Mouse (Mus musculus) T-helper 2 cell (primary cell): ENCODE measurements around the gene Serp1.

Source experiments
- in situ Hi-C: fragments of 300-600 bp; cut with MboI, MseI; formaldehyde crosslinking; loops from one replicate; pipeline ENCODE4 v1.15.1; 2025; ENCODE audit warnings: high pct_unique_total_duplicates

Gene Serp1

GRCm38 (mm10) chr3:58525652-58526407 is at the start of gene Serp1, which contains the start of gene Eif2a:
Gene Serp1 (minus strand): TSS chr3:58525892.
Gene Eif2a (plus strand): TSS chr3:58525821.
- in situ Hi-C loops = loop anchor here (10.0 kb wide), 1 partner anchor 111 kb away; the partner anchor contains the start of gene Tsc22d2

GRCm38 (mm10) chr3:58570821-58571220 is 45.1 kb upstream of the Serp1 start:
- in situ Hi-C loops = loop anchor here (5.0 kb wide), 1 partner anchor 34 kb away; no protein-coding TSS in a partner anchor

- in situ Hi-C loops = no loop called here
Observed at GRCm38 (mm10) chr3:58561437-58561836, 35.7 kb upstream of the Serp1 start.

GRCm38 (mm10) chr3:58559887-58560286 is 34.2 kb upstream of the Serp1 start:
- in situ Hi-C loops = no loop called here

GRCm38 (mm10) chr3:58556649-58557048 is 31.0 kb upstream of the Serp1 start:
- in situ Hi-C loops = no loop called here

- in situ Hi-C loops = no loop called here
Observed at GRCm38 (mm10) chr3:58552001-58552811, 26.5 kb upstream of the Serp1 start.

GRCm38 (mm10) chr3:58536573-58536972 is 10.9 kb upstream of the Serp1 start:
- in situ Hi-C loops = loop anchor here (5.0 kb wide), 1 partner anchor 36 kb away; no protein-coding TSS in a partner anchor

- in situ Hi-C loops = loop anchor here (10.0 kb wide), 1 partner anchor 112 kb away; the partner anchor contains the start of gene Tsc22d2
Observed at GRCm38 (mm10) chr3:58526408-58526737, 681 bp upstream of the Serp1 start.

- in situ Hi-C loops = loop anchor here (10.0 kb wide), 1 partner anchor 110 kb away; the partner anchor contains the start of gene Tsc22d2
Observed at GRCm38 (mm10) chr3:58525166-58525565, 526 bp downstream of the Serp1 start.

GRCm38 (mm10) chr3:58524246-58524645 is 1.4 kb downstream of the Serp1 start:
- in situ Hi-C loops = loop anchor here (10.0 kb wide), 1 partner anchor 109 kb away; the partner anchor contains the start of gene Tsc22d2

GRCm38 (mm10) chr3:58523386-58523785 is 2.3 kb downstream of the Serp1 start:
- in situ Hi-C loops = loop anchor here (10.0 kb wide), 1 partner anchor 109 kb away; the partner anchor contains the start of gene Tsc22d2

GRCm38 (mm10) chr3:58521361-58521760 is 4.3 kb downstream of the Serp1 start:
- in situ Hi-C loops = loop anchor here (10.0 kb wide), 1 partner anchor 107 kb away; the partner anchor contains the start of gene Tsc22d2

GRCm38 (mm10) chr3:58520286-58520685 is 5.4 kb downstream of the Serp1 start:
- in situ Hi-C loops = loop anchor here (10.0 kb wide), 1 partner anchor 105 kb away; the partner anchor contains the start of gene Tsc22d2

GRCm38 (mm10) chr3:58519536-58519935 is 6.2 kb downstream of the Serp1 start:
- in situ Hi-C loops = no loop called here

GRCm38 (mm10) chr3:58518962-58519361 is 6.7 kb downstream of the Serp1 start:
- in situ Hi-C loops = no loop called here

- in situ Hi-C loops = no loop called here
Observed at GRCm38 (mm10) chr3:58517800-58518199, 7.9 kb downstream of the Serp1 start.

- in situ Hi-C loops = no loop called here
Observed at GRCm38 (mm10) chr3:58517258-58517657, 8.4 kb downstream of the Serp1 start.

- in situ Hi-C loops = no loop called here
Observed at GRCm38 (mm10) chr3:58516602-58516976, 9.1 kb downstream of the Serp1 start.

- in situ Hi-C loops = no loop called here
Observed at GRCm38 (mm10) chr3:58515947-58516601, 9.6 kb downstream of the Serp1 start.

GRCm38 (mm10) chr3:58513483-58513882 is 12.2 kb downstream of the Serp1 start:
- in situ Hi-C loops = no loop called here

GRCm38 (mm10) chr3:58512740-58513139 is 13.0 kb downstream of the Serp1 start:
- in situ Hi-C loops = no loop called here

- in situ Hi-C loops = no loop called here
Observed at GRCm38 (mm10) chr3:58511581-58511980, 14.1 kb downstream of the Serp1 start.
